Mouse (Mus musculus) heart, adult 2 months (tissue): Measurements from ENCODE around the gene Bean1. TPM values are rescaled to one million over a fixed set of nuclear protein-coding genes. Genes with fewer than 3 reads are reported as not detected.

Experiments used
- DNase-seq, 2 experiments: peaks; one replicate each; pipeline ENCODE4 v3.0.0; 2021
- H3K27ac ChIP-seq: fragments of 200-600 bp; 2 replicates; pipeline ENCODE4 v1.8.1; 2022
- H3K27me3 ChIP-seq: fragments of 200-500 bp; 2 replicates; pipeline ENCODE4 v1.6.1; 2012; ENCODE audit warnings: mild to moderate bottlenecking, low read length, inconsistent platforms, mixed read lengths; ENCODE audit not compliant: control insufficient read depth, insufficient read depth
- H3K36me3 ChIP-seq: fragments of 200-500 bp; 2 replicates; pipeline ENCODE4 v1.6.1; 2012; ENCODE audit warnings: low read length, inconsistent platforms; ENCODE audit not compliant: control insufficient read depth, insufficient read depth
- H3K4me1 ChIP-seq: fragments of 200-500 bp; 2 replicates; pipeline ENCODE4 v1.6.1; 2011; ENCODE audit warnings: low read length; ENCODE audit not compliant: control insufficient read depth, insufficient read depth
- H3K4me3 ChIP-seq: fragments of 200-600 bp; 2 replicates; pipeline ENCODE4 v1.8.1; 2022
- H3K79me2 ChIP-seq: fragments of 200-500 bp; replicated peaks from 2 replicates; pipeline ENCODE4 v1.6.1; 2012; ENCODE audit warnings: mild to moderate bottlenecking, inconsistent platforms, low read length, moderate library complexity, mixed read lengths; ENCODE audit not compliant: control insufficient read depth, insufficient read depth
- H3K9ac ChIP-seq: fragments of 200-500 bp; 2 replicates; pipeline ENCODE4 v1.6.1; 2012; ENCODE audit warnings: low read depth, mild to moderate bottlenecking, control low read depth, inconsistent platforms, low read length, mixed read lengths
- CTCF ChIP-seq: fragments of 200-600 bp; IDR thresholded peaks from 2 replicates; pipeline ENCODE4 v1.8.1; 2022; ENCODE audit warnings: antibody characterized with exemption, mild to moderate bottlenecking, moderate library complexity
- EP300 ChIP-seq: fragments of 200-500 bp; IDR thresholded peaks from 2 replicates; pipeline ENCODE4 v1.6.1; 2011; ENCODE audit warnings: low read depth, low read length, control low read depth; ENCODE audit not compliant: insufficient read depth
- POLR2A ChIP-seq: fragments of 200-500 bp; IDR thresholded peaks from 2 replicates; pipeline ENCODE4 v1.6.1; 2011; ENCODE audit warnings: mild to moderate bottlenecking, low read depth, low read length, control low read depth; ENCODE audit not compliant: insufficient read depth
- WGBS: fragments of 180-500 bp; shearing (Covaris S2); methylation state at CpG from one replicate; pipeline ENCODE4 v1.1.7; 2018; 5-methylcytosine and 5-hydroxymethylcytosine counted together
- intact Hi-C: fragments of 180-260 bp; cut with DNase I; formaldehyde crosslinking; loops from one replicate; pipeline ENCODE4 v1.15.1; 2025
- polyA plus RNA-seq: library from polyadenylated mRNA; depleted of rRNA; stranded (reverse); fragments of >200 nt; gene quantifications from 2 replicates; pipeline ENCODE4 v1.2.3, GENCODE M21; 2012
- total RNA-seq, 2 experiments: library from RNA; stranded (reverse); gene quantifications; 2 replicates each; pipeline ENCODE4 v1.2.3; 2021

Bean1 gene
- total and polyA plus RNA-seq, 3 experiments: 0.91 to 4.1 (median 1.8) TPM

DNA sequence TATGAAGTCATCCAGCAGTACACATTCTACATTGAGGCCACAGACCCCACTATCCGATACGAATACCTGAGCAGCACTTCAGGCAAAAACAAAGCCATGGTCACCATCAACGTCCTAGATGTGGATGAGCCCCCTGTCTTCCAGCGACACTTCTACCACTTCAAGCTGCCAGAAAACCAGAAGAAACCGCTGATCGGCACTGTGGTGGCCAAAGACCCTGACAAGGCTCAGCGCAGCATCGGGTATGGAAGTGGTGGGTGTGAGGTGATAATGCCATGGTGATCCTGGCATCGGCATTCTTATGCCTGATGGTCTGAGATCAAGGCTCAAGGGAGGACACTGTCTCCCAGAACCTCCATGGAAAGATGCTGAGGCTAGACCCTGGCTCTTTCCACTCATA lies 39.3 kb upstream of the Bean1 start:
- WGBS: 93% methylated on average over 9 of the region's 9 CpGs
- H3K27me3 ChIP-seq: no peaks in the 10 kb centered on the region
- no peaks in the 10 kb centered on the region for H3K79me2 ChIP-seq
- DNase-seq: peak in 1 of 2 experiments; percentile 0
- TF ChIP-seq POLR2A: no peak
- no peak for TF ChIP-seq CTCF
- no peak for TF ChIP-seq EP300
- intact Hi-C loops: no loop called here
- H3K4me3 ChIP-seq: no peak overlapping the region
- peaks cover 6% of the 10 kb centered on the region; the same call in 1 of the 2 replicates for H3K4me1 ChIP-seq
- no peak overlapping the region for H3K27ac ChIP-seq
- H3K36me3 ChIP-seq: peaks cover 7% of the 10 kb centered on the region
- H3K9ac ChIP-seq: no peak overlapping the region

DNA sequence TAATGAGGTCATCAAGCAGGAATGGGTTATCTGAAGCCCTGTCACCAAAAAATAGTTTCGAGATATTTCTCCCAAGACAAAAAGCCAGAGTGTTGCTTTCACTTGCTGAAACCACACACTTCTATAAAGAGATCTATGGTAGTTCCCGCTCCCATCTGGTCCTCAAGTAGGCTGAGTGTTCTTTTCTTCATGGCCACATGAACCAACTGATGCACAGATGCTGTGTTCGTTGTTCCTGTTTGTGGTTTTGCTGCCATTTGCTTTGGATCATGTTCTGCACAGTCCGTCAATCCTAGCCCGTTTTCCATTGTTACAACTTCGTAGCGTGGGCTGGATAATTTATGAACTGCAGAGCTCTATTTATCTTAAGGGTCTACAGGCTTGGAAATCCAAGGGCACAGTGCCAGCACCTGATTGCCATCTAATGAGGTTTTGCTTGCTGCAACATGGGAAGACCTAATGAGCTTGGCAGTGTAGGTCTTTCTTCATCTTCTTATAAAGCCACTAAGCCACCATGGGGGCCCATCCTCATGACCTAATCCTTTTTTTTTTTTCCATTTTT lies 38.7 kb upstream of the Bean1 start:
- no peak for TF ChIP-seq CTCF
- no peak for TF ChIP-seq POLR2A
- TF ChIP-seq EP300: no peak
- peak in 1 of 2 experiments; percentile 2 for DNase-seq
- Histone ChIP-seq H3K4me3 (no peak overlapping the region), H3K27me3 (no peaks in the 10 kb centered on the region), H3K79me2 (no peaks in the 10 kb centered on the region), H3K27ac (no peak overlapping the region), H3K4me1 (peaks cover 2% of the 10 kb centered on the region; the same call in 1 of the 2 replicates), H3K36me3 (peaks cover 7% of the 10 kb centered on the region), H3K9ac (no peak overlapping the region)
- WGBS: 74% methylated on average over 7 of the region's 7 CpGs
- intact Hi-C loops: no loop called here

DNA sequence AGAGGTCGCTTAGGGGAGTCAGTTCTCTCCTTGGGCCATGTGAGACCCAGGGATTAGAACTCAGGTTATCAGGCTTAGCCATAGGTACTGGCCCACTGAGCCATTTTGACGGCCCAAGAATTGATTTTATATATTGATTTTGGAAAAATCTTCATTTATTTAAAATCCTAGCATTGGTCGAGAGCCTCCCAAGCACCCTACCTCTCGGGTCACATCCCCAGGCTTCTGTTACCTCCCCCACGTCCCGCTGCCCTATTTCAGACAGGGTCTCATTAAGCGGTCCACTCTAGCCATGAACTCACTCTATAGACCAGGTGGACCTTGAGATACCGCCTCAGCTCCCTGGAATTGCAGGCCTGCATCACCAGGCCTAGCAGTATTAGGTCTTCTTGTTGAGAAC lies 35.7 kb upstream of the Bean1 start:
- H3K9ac ChIP-seq: no peak overlapping the region
- TF ChIP-seq EP300 (no peak), CTCF (no peak), POLR2A (no peak)
- H3K36me3 ChIP-seq: no peaks in the 10 kb centered on the region; the same call in 1 of the 2 replicates
- no peaks in the 10 kb centered on the region for H3K27me3 ChIP-seq
- no peak overlapping the region for H3K4me3 ChIP-seq
- WGBS: 90% methylated on average over 8 of the region's 8 CpGs
- H3K4me1 ChIP-seq: no peaks in the 10 kb centered on the region
- H3K79me2 ChIP-seq: no peaks in the 10 kb centered on the region
- no peak for DNase-seq
- H3K27ac ChIP-seq: no peak overlapping the region
- intact Hi-C loops: no loop called here

DNA sequence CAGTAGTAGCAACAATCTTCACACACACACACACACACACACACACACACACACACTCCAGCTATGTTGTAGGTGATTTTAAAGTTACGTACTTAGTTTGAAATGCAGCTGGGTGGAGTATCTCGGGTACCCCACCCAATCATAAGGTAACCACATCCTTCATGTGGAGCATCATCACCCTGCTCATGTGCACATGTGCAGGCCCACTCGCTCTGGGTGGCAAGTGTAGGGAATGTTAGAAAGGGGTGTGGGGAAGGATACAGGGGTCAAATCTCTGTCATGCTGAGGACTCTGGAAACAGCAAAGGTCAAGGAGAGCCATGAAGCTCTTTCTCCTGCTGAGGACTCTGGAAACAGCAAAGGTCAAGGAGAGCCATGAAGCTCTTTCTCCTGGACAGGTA lies 34.0 kb upstream of the Bean1 start:
- Histone ChIP-seq H3K27ac (no peak overlapping the region), H3K4me3 (no peak overlapping the region), H3K36me3 (no peaks in the 10 kb centered on the region), H3K79me2 (no peaks in the 10 kb centered on the region), H3K4me1 (no peaks in the 10 kb centered on the region), H3K27me3 (no peaks in the 10 kb centered on the region), H3K9ac (no peak overlapping the region)
- WGBS: 88% methylated on average over 3 of the region's 3 CpGs
- intact Hi-C loops: no loop called here
- TF ChIP-seq CTCF (no peak), POLR2A (no peak), EP300 (no peak)
- no peak for DNase-seq

DNA sequence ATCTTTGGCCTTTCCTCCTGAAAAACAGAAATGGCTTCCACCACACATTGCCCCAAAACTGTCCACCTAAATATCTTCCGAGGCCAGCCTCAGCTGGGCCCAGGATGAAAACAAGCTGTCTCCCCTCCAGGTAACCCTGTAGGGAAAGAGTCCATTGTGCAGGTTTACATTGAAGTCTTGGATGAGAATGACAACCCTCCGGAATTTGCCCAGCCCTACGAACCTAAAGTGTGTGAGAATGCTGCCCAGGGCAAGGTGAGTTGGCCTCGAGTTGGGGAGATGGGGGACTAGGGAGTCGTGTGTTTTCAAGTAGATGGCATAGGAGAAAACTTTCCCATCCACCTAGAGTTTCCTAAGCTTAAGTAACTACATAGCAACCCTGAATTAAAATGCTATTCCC lies 32.6 kb upstream of the Bean1 start:
- Histone ChIP-seq H3K4me3 (no peak overlapping the region), H3K4me1 (no peaks in the 10 kb centered on the region), H3K79me2 (no peaks in the 10 kb centered on the region), H3K9ac (no peak overlapping the region), H3K27ac (no peak overlapping the region), H3K36me3 (no peaks in the 10 kb centered on the region), H3K27me3 (no peaks in the 10 kb centered on the region)
- intact Hi-C loops: no loop called here
- no peak for DNase-seq
- TF ChIP-seq CTCF (no peak), POLR2A (no peak), EP300 (no peak)
- 85% methylated on average over 5 of the region's 5 CpGs for WGBS

DNA sequence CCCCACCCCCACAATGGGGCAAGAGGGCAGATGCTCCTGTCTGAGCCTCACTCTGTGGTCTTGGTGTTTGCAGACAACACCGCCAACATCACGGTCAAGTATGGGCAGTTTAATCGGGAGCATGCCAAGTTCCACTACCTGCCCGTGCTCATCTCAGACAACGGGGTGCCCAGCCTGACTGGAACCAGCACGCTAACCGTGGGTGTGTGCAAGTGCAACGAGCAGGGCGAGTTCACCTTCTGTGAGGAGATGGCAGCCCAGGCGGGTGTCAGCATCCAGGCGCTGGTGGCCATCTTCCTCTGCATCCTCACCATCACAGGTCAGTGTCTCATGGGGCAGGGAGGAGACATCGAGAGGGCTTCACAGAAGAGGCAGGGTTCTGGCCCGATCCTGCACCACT lies 29.6 kb upstream of the Bean1 start:
- Histone ChIP-seq H3K27me3 (no peaks in the 10 kb centered on the region), H3K36me3 (no peaks in the 10 kb centered on the region), H3K27ac (no peak overlapping the region), H3K4me3 (no peak overlapping the region), H3K4me1 (no peaks in the 10 kb centered on the region), H3K9ac (no peak overlapping the region), H3K79me2 (no peaks in the 10 kb centered on the region)
- no peak for DNase-seq
- TF ChIP-seq POLR2A (no peak), EP300 (no peak), CTCF (no peak)
- 76% methylated on average over 13 of the region's 13 CpGs for WGBS
- intact Hi-C loops: no loop called here
